Mouse (Mus musculus): ENCODE data around the gene Neb. TPM values are rescaled to one million over a fixed set of nuclear protein-coding genes. Genes with fewer than 3 reads are reported as not detected.

Gene Neb
- total RNA-seq, 4 experiments from 2014 or later: 8.2 to 15.0 (median 9.2) TPM

- no peak for DNase-seq (ENCODE audit: low spot score)
Observed at GRCm38 (mm10) chr2:52374706-52375105, 3.6 kb downstream of the Neb start.

GRCm38 (mm10) chr2:52372480-52372879 lies 5.8 kb downstream of the Neb start:
- DNase-seq (ENCODE audit: low spot score): no peak

- DNase-seq (ENCODE audit: low spot score): no peak
Observed at GRCm38 (mm10) chr2:52372080-52372479, 6.2 kb downstream of the Neb start.

GRCm38 (mm10) chr2:52371066-52371465 lies 7.2 kb downstream of the Neb start:
- peak; percentile 45 for DNase-seq (ENCODE audit: low spot score)

GRCm38 (mm10) chr2:52369622-52370021 lies 8.7 kb downstream of the Neb start:
- no peak for DNase-seq (ENCODE audit: low spot score)

GRCm38 (mm10) chr2:52367665-52368064 lies 10.6 kb downstream of the Neb start:
- DNase-seq (ENCODE audit: low spot score): no peak

- no peak for DNase-seq (ENCODE audit: low spot score)
Observed at GRCm38 (mm10) chr2:52367248-52367647, 11.0 kb downstream of the Neb start.

- DNase-seq (ENCODE audit: low spot score): no peak
Observed at GRCm38 (mm10) chr2:52361086-52361485, 17.2 kb downstream of the Neb start.

- no peak for DNase-seq (ENCODE audit: low spot score)
Observed at GRCm38 (mm10) chr2:52359722-52360121, 18.6 kb downstream of the Neb start.

- no peak for DNase-seq (ENCODE audit: low spot score)
Observed at GRCm38 (mm10) chr2:52358156-52358555, 20.1 kb downstream of the Neb start.

- no peak for DNase-seq (ENCODE audit: low spot score)
Observed at GRCm38 (mm10) chr2:52351029-52351428, 27.2 kb downstream of the Neb start.

- DNase-seq (ENCODE audit: low spot score): no peak
Observed at GRCm38 (mm10) chr2:52340990-52341389, 37.3 kb downstream of the Neb start.

- DNase-seq (ENCODE audit: low spot score): no peak
Observed at GRCm38 (mm10) chr2:52335556-52335955, 42.7 kb downstream of the Neb start.

GRCm38 (mm10) chr2:52335087-52335486 lies 43.2 kb downstream of the Neb start:
- DNase-seq (ENCODE audit: low spot score): no peak

- DNase-seq (ENCODE audit: low spot score): no peak
Observed at GRCm38 (mm10) chr2:52333535-52333934, 44.7 kb downstream of the Neb start.

GRCm38 (mm10) chr2:52331761-52332160 lies 46.5 kb downstream of the Neb start:
- no peak for DNase-seq (ENCODE audit: low spot score)

- DNase-seq (ENCODE audit: low spot score): no peak
Observed at GRCm38 (mm10) chr2:52327244-52327815, 50.9 kb downstream of the Neb start.

GRCm38 (mm10) chr2:52321866-52322265 lies 56.4 kb downstream of the Neb start:
- DNase-seq (ENCODE audit: low spot score): no peak

GRCm38 (mm10) chr2:52320175-52320574 lies 58.1 kb downstream of the Neb start:
- no peak for DNase-seq (ENCODE audit: low spot score)

GRCm38 (mm10) chr2:52319020-52319567 lies 59.2 kb downstream of the Neb start:
- no peak for DNase-seq (ENCODE audit: low spot score)

- no peak for DNase-seq (ENCODE audit: low spot score)
Observed at GRCm38 (mm10) chr2:52317471-52317870, 60.8 kb downstream of the Neb start.

- DNase-seq (ENCODE audit: low spot score): no peak
Observed at GRCm38 (mm10) chr2:52315737-52316136, 62.5 kb downstream of the Neb start.

- no peak for DNase-seq (ENCODE audit: low spot score)
Observed at GRCm38 (mm10) chr2:52314922-52315730, 63.1 kb downstream of the Neb start.
